Mouse (Mus musculus) MEL (cell line): Measurements from ENCODE around the gene Dok4.

Experiments
- CTCF ChIP-seq, 3 experiments: IDR thresholded peaks in 2 of 3; conservative IDR thresholded peaks in 1 of 3; 2 replicates each; pipeline ENCODE4 v1.5.1; 2011 to 2012; ENCODE audit warnings: low read length in 3 of 3, low read depth in 2 of 3, mild to moderate bottlenecking in 2 of 3, improper control_type of control experiment in 1 of 3, inconsistent platforms in 1 of 3, mixed read lengths in 1 of 3, moderate library complexity in 1 of 3; ENCODE audit not compliant: control insufficient read depth in 1 of 3, insufficient read depth in 1 of 3, poor library complexity in 1 of 3, severe bottlenecking in 1 of 3
- MAX ChIP-seq: IDR thresholded peaks from 2 replicates; pipeline ENCODE4 v1.6.1; 2011; ENCODE audit warnings: low read length, improper control_type of control experiment
- POLR2A ChIP-seq, 2 experiments: IDR thresholded peaks; 2 replicates each; pipeline ENCODE4 v1.6.1; 2011 to 2012; ENCODE audit warnings: low read length in 2 of 2, mild to moderate bottlenecking in 2 of 2, control low read depth in 1 of 2, improper control_type of control experiment in 1 of 2, low read depth in 1 of 2, moderate library complexity in 1 of 2; ENCODE audit not compliant: control insufficient read depth in 1 of 2, insufficient read depth in 1 of 2, poor library complexity in 1 of 2
- USF2 ChIP-seq, 2 experiments: IDR thresholded peaks; 2 replicates each; pipeline ENCODE4 v1.6.1; 2011 to 2012; ENCODE audit warnings: improper control_type of control experiment in 2 of 2, low read length in 2 of 2, borderline replicate concordance in 1 of 2, inconsistent platforms in 1 of 2, low read depth in 1 of 2, mild to moderate bottlenecking in 1 of 2; ENCODE audit not compliant: insufficient read depth in 1 of 2
- ZNF384 ChIP-seq: IDR thresholded peaks from 2 replicates; pipeline ENCODE4 v1.6.1; 2012; ENCODE audit warnings: low read depth, mild to moderate bottlenecking, inconsistent platforms, low read length, improper control_type of control experiment

GRCm38 (mm10) chr8:94870003-94870402 lies 6.1 kb downstream of the Dok4 start:
- no peak for TF ChIP-seq USF2 (IDR thresholded peaks at IDR 0.05; ENCODE audit: borderline replicate concordance in 1 of 2, insufficient read depth in 1 of 2, low read depth in 1 of 2, low read length in 2 of 2)
- TF ChIP-seq ZNF384 = no peak
- no peak for TF ChIP-seq MAX
- no peak for TF ChIP-seq CTCF (IDR thresholded peaks at IDR 0.05 in 2 of 3, conservative IDR thresholded peaks at IDR 0.05 in 1 of 3; ENCODE audit: control insufficient read depth in 1 of 3, insufficient read depth in 1 of 3, low read depth in 2 of 3, low read length in 3 of 3, poor library complexity in 1 of 3, severe bottlenecking in 1 of 3)
- TF ChIP-seq POLR2A (IDR thresholded peaks at IDR 0.05; ENCODE audit: control insufficient read depth in 1 of 2, insufficient read depth in 1 of 2, low read depth in 1 of 2, low read length in 2 of 2, poor library complexity in 1 of 2) = no peak
